Mouse (Mus musculus): Measurements from ENCODE around the gene Gramd1b.

- no peak for TF ChIP-seq POLR2A (IDR thresholded peaks at IDR 0.05; ENCODE audit: borderline replicate concordance, low read depth, low read length)
- no peak for TF ChIP-seq CTCF (IDR thresholded peaks at IDR 0.05; ENCODE audit: low read depth, low read length)
Observed at GRCm38 (mm10) chr9:40414498-40414903, 116.7 kb downstream of the Gramd1b start.

Data from bone marrow macrophage, adult 2 months (primary cell).